Mouse (Mus musculus) forebrain, embryonic 13.5 days (tissue): ENCODE measurements around the gene Rac3. TPM values are rescaled to one million over a fixed set of nuclear protein-coding genes. Genes with fewer than 3 reads are reported as not detected.

ENCODE experiments used
- ATAC-seq: fragments of 200-750 bp; cut with Nextera tagmentation; 2 replicates; pipeline ENCODE4 v1.8.0; 2017
- H3K27ac ChIP-seq: fragments of 300-500 bp; sonication (generic); 2 replicates; pipeline ENCODE4 v1.5.1; 2015; ENCODE audit warnings: inconsistent platforms, mild to moderate bottlenecking, moderate library complexity
- H3K27me3 ChIP-seq: fragments of 300-500 bp; sonication (generic); 2 replicates; pipeline ENCODE4 v1.6.1; 2015; ENCODE audit warnings: mild to moderate bottlenecking, inconsistent platforms
- H3K36me3 ChIP-seq: fragments of 300-500 bp; sonication (generic); 2 replicates; pipeline ENCODE4 v1.6.1; 2015; ENCODE audit warnings: mild to moderate bottlenecking, inconsistent platforms; ENCODE audit not compliant: poor library complexity, severe bottlenecking
- H3K4me1 ChIP-seq: fragments of 300-500 bp; sonication (generic); 2 replicates; pipeline ENCODE4 v1.6.1; 2015; ENCODE audit warnings: inconsistent platforms
- H3K4me2 ChIP-seq: fragments of 300-500 bp; sonication (generic); 2 replicates; pipeline ENCODE4 v1.6.1; 2015; ENCODE audit warnings: inconsistent platforms, mild to moderate bottlenecking, moderate library complexity
- H3K4me3 ChIP-seq: fragments of 300-500 bp; sonication (generic); 2 replicates; pipeline ENCODE4 v1.5.1; 2015; ENCODE audit warnings: mild to moderate bottlenecking, inconsistent platforms
- H3K9ac ChIP-seq: fragments of 300-500 bp; sonication (generic); 2 replicates; pipeline ENCODE4 v1.6.1; 2015; ENCODE audit warnings: mild to moderate bottlenecking, inconsistent platforms
- H3K9me3 ChIP-seq: fragments of 300-500 bp; sonication (generic); replicated peaks from 2 replicates; pipeline ENCODE4 v1.6.1; 2016; ENCODE audit warnings: inconsistent platforms
- WGBS: fragments of 180-500 bp; shearing (Covaris S2); methylation state at CpG from one replicate; pipeline ENCODE4 v1.1.7; 2015; 5-methylcytosine and 5-hydroxymethylcytosine counted together
- polyA plus RNA-seq: library from polyadenylated mRNA; unstranded; fragments of >200 nt; fragmentation: Nextera tagmentation; extraction: Ambion mirVana; gene quantifications from 2 replicates; pipeline ENCODE4 v1.2.1, GENCODE M21; 2015

The Rac3 gene
- polyA plus RNA-seq, 1 experiment from 2014 or later = 83.0 TPM

DNA sequence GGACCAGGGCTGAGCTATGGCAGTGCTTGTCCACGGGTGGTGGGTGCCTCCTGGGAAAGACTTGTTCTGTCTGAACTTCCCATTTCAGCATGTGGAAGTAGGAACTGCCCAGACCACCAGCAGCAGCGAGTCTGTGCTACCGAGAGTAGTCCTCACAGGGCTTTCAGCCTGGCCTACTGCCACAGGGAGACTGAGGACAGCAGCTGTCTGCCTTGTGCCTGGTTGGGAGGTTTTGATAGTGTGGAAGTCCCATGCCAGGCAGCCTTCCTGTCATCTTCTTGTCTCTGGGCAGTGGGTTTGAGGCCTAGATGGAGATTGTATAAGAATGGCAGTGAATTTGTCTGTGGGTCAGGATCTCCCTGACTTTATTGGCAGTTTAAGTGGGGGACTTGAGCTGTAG lies 31.9 kb upstream of the Rac3 start:
- Histone ChIP-seq H3K4me1 (no peaks in the 10 kb centered on the region), H3K27me3 (no peaks in the 10 kb centered on the region), H3K9me3 (no peaks in the 10 kb centered on the region), H3K36me3 (peaks cover 67% of the 10 kb centered on the region), H3K9ac (no peak overlapping the region), H3K4me3 (no peak overlapping the region), H3K27ac (no peak overlapping the region), H3K4me2 (no peak overlapping the region)
- ATAC-seq = no peak
- WGBS = 89% methylated on average over 3 of the region's 3 CpGs

DNA sequence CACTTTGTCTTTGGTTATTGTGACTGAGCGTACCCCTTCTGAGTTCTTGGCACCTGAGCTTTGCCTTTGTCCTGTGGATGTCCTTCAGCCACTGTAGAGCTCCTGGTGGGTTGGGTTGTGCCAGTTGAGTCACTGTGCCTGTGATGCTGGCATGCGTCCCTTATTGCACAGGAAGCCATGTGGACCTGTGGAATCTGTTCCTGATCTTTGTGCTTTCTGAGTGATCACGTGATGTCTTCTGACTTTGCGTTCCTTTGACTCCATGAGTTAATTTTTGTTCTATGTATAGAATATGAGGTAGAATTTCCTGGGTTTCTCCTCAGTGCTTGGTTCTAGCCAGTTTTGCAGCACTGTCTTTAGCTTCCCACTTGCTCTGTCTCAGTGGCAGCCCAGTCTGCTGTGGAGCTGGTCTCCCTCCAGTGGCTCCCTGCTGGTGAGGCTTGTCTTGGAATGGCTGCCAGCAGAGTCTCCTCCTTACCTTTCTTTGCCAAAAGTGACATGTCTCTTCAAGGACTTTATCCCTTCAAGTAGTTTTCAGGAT lies 28.7 kb upstream of the Rac3 start:
- WGBS = 91% methylated on average over 4 of the region's 4 CpGs
- ATAC-seq = no peak
- H3K27ac ChIP-seq = no peak overlapping the region
- H3K36me3 ChIP-seq = peaks cover 77% of the 10 kb centered on the region
- no peak overlapping the region for H3K4me2 ChIP-seq
- H3K4me3 ChIP-seq = no peak overlapping the region
- peaks cover 13% of the 10 kb centered on the region for H3K4me1 ChIP-seq
- H3K9me3 ChIP-seq = 0 out of 2 replicates have a peak, but pooled peaks cover 3% of the 10 kb centered on the region
- H3K9ac ChIP-seq = no peak overlapping the region
- no peaks in the 10 kb centered on the region for H3K27me3 ChIP-seq

DNA sequence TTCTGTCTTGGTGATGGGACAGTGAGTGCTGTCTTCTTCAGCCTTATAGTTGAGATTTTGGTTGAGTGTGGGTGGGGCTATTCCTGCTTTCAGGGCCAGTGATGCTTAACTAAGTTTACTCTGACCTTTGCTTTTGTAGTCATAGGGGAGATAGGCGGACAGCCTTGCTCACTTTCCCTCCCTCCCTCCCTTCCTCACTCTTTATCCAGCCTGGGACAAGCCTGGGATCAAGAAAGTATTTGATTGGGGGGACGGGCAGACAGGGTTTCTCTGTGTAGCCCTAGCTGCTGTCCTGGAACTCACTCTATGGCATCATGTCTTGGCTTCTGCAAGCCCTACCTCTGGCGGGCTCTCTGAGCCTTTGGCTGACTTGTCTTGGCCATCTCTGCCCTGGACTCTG lies 27.8 kb upstream of the Rac3 start:
- H3K27me3 ChIP-seq = no peaks in the 10 kb centered on the region
- no peak for ATAC-seq
- peaks cover 13% of the 10 kb centered on the region for H3K4me1 ChIP-seq
- H3K4me2 ChIP-seq = no peak overlapping the region
- 76% methylated on average over 3 of the region's 3 CpGs for WGBS
- no peak overlapping the region for H3K27ac ChIP-seq
- H3K4me3 ChIP-seq = no peak overlapping the region
- H3K9me3 ChIP-seq = 0 out of 2 replicates have a peak, but pooled peaks cover 3% of the 10 kb centered on the region
- H3K9ac ChIP-seq = no peak overlapping the region
- peaks cover 77% of the 10 kb centered on the region for H3K36me3 ChIP-seq

DNA sequence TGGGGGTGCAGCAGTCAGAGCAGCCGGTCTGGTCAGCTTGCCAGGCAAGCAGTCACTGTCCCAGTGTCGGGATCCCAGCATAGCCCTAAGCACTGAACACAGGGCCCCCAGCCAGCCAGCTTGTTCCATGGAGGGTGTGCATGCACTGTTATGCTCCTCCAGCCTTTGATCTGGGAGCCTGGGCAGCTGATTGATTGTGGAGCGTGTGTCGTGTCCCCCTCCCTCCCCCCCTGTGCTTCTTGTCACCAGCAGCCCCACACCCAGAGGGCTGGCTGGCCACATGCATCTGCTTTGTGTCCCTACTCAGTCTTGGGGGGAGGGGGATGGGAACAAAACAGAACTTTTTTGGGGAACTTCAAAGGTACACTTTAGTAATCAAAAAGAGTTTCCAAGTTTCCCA lies 26.1 kb upstream of the Rac3 start:
- WGBS = 41% methylated on average over 4 of the region's 4 CpGs
- Histone ChIP-seq H3K4me1 (peaks cover 13% of the 10 kb centered on the region), H3K27ac (peak overlapping the region; percentile 25; the same call in 1 of the 2 replicates), H3K27me3 (no peaks in the 10 kb centered on the region), H3K36me3 (peaks cover 77% of the 10 kb centered on the region), H3K9ac (no peak overlapping the region), H3K4me2 (no peak overlapping the region), H3K9me3 (0 out of 2 replicates have a peak, but pooled peaks cover 3% of the 10 kb centered on the region), H3K4me3 (no peak overlapping the region)
- ATAC-seq = 0 out of 2 replicates have a peak, but pooled peaks have one; percentile 33

DNA sequence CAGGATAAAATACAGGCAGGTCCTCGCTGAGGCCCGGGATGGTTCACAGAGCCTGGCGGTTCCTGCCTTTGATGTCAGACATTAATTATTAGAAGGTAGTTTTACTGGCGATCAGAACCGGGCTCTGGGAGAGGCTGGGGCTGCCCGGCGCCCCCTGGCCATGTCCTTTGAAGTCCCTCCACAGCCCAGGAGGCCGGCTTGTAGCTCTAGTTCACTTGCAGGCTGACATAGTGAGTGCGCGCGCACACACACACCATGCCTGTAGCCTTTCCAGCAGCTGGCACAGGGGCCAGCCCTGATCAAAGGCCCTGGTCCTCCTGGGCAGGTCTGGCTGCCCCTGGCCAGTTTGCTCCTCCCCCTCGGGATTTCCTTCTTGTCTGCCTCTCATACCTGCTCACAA lies 25.6 kb upstream of the Rac3 start:
- 51% methylated on average over 12 of the region's 12 CpGs for WGBS
- no peaks in the 10 kb centered on the region for H3K27me3 ChIP-seq
- no peak overlapping the region; the same call in 1 of the 2 replicates for H3K9ac ChIP-seq
- no peak overlapping the region for H3K4me2 ChIP-seq
- no peak overlapping the region for H3K4me3 ChIP-seq
- peaks cover 13% of the 10 kb centered on the region for H3K4me1 ChIP-seq
- H3K27ac ChIP-seq = no peak overlapping the region; the same call in 1 of the 2 replicates
- H3K36me3 ChIP-seq = peaks cover 76% of the 10 kb centered on the region
- H3K9me3 ChIP-seq = 0 out of 2 replicates have a peak, but pooled peaks cover 3% of the 10 kb centered on the region
- no peak for ATAC-seq

DNA sequence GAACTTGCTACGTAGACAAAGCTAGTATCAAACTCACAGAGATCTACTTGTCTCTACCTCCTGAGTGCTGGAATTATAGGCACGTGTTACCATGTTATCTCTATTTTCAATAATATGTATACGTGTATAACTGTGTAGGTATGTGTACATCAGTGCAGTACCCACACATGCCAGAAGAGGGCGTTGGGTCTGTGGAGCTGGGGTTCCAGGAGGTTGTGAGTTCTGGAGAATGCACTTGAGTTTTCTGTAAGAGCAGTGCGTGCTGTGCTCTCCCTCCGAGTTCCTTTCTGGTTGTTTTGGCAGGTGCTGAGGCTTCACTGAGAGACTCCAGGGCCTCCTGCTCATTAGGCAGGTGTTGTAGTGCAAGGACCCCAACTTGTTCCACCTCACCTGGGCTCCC lies 24.7 kb upstream of the Rac3 start:
- 92% methylated on average over 6 of the region's 6 CpGs for WGBS
- Histone ChIP-seq H3K36me3 (peaks cover 83% of the 10 kb centered on the region), H3K4me1 (peaks cover 13% of the 10 kb centered on the region), H3K4me3 (no peak overlapping the region), H3K9ac (no peak overlapping the region), H3K4me2 (no peak overlapping the region), H3K27me3 (no peaks in the 10 kb centered on the region), H3K27ac (no peak overlapping the region), H3K9me3 (0 out of 2 replicates have a peak, but pooled peaks cover 3% of the 10 kb centered on the region)
- no peak for ATAC-seq

DNA sequence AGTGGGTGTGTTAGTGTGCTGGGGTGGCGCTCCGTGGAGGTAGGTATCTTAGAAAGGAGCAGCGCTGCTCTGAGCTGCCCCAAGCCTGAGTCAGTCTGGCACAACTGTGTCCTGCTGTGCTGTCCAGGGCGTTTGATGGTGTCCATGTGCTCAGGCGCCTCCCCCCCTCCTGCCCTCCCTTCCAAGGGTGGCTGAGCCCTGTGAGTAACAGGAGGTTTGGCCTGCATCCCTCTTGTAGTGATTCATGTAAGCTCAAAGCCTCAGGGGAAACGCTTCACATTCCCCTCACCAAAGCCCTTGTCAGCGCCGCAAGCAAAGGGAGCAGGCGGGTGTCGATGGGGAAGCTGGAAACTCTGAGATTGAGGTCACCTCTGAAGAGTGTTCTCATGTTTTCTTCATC lies 23.5 kb upstream of the Rac3 start:
- ATAC-seq = no peak
- Histone ChIP-seq H3K9ac (no peak overlapping the region), H3K27ac (no peak overlapping the region; the same call in 1 of the 2 replicates), H3K4me2 (no peak overlapping the region), H3K27me3 (no peaks in the 10 kb centered on the region), H3K4me3 (no peak overlapping the region), H3K9me3 (0 out of 2 replicates have a peak, but pooled peaks cover 3% of the 10 kb centered on the region), H3K4me1 (peaks cover 13% of the 10 kb centered on the region), H3K36me3 (peaks cover 90% of the 10 kb centered on the region)
- WGBS = 73% methylated on average over 10 of the region's 10 CpGs

DNA sequence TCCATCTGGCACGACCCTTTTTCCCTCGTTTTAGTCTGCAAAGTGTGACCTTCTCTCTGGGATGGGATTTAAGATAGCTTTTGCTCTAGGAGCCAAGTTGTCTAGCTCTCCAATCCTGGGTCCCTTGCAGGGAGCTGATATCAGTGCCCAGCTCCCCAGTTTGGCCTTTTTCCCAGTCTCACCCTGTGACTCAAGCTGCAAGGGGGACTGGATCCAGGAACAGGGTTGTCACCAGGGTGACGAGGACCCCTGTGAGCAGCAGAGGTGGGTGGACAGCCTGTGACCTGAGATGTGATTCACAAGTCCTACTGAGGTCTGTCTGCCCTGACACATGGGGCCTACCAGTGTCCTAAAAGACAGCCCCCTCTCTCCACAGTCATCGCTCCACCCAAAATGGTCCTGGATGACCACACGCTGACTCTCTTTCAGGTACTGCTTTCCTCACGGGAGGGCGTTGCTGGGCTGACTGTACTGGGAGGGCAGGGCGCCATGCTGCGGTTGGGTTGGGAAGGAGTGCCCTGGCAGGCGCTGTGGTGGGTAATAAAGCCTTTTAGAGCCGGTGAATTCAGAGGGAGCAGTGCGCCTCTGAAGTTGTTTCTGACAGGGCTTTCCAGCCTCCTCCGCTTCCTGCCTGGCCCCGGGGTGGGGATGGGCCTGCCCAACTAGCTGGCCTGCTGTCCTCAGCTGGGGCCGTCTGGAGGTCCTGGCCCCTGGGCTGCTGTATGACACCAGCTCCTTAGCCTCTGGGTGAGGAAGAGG lies 17.4 kb upstream of the Rac3 start:
- 42% methylated on average over 15 of the region's 15 CpGs for WGBS
- H3K36me3 ChIP-seq = peaks cover 64% of the 10 kb centered on the region

DNA sequence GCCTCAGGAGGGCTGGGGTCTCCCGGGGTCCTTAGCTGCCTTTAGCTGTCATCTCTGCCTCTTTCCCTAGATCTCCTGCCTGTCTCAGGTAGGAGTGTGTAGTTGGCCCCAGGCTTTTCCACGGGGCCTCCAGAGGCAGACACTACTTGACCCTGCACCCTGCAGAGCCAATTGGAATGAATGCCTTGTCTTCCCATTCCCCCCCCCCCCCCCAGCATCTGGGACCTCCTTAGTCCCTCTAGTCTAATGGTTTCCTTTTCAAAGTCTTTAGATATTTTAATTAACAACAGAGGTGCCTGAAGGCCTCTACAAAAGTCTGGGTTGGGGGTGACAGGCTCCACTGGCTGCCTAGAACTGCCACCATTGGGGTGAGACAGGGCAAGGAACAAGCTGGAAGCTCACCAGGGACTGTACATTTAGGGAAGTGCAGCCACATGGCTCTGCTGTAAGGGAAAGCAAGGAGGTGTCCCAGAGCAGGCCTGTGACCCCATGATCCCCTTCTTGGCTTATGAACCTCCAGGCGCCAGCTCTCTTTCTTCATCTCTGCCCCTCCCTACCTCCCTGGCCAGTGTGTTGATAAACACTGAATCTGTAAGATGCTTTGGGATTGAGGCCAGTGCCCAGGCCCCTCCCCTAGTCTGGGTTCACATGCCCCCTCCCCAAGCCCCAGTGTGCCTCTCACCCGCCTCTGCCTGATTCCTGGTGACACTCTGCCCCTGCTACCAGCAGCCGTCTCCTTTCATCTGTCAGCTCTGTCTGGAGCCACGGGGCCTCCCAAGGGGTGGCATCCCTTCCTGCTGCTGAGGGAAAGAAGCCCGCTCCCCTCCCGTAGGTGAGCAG lies 16.6 kb upstream of the Rac3 start:
- 24% methylated on average over 8 of the region's 8 CpGs for WGBS
- H3K27ac ChIP-seq = peak overlapping the region; percentile 16; the same call in 1 of the 2 replicates
- H3K4me1 ChIP-seq = peaks cover 35% of the 10 kb centered on the region
- peak overlapping the region; percentile 45 for H3K9ac ChIP-seq
- peaks cover 64% of the 10 kb centered on the region for H3K36me3 ChIP-seq
- no peak overlapping the region for H3K4me3 ChIP-seq
- H3K4me2 ChIP-seq = no peak overlapping the region
- no peak for ATAC-seq
- H3K9me3 ChIP-seq = no peaks in the 10 kb centered on the region
- no peaks in the 10 kb centered on the region for H3K27me3 ChIP-seq

More for the DNA sequence above, 17.4 kb upstream of the Rac3 start:
- no peak overlapping the region for H3K4me2 ChIP-seq
- peaks cover 35% of the 10 kb centered on the region for H3K4me1 ChIP-seq
- H3K27me3 ChIP-seq = no peaks in the 10 kb centered on the region
- H3K9me3 ChIP-seq = no peaks in the 10 kb centered on the region
- ATAC-seq = no peak
- H3K27ac ChIP-seq = peak overlapping the region; percentile 7; the same call in 1 of the 2 replicates
- H3K4me3 ChIP-seq = no peak overlapping the region
- peak overlapping the region; percentile 45 for H3K9ac ChIP-seq

DNA sequence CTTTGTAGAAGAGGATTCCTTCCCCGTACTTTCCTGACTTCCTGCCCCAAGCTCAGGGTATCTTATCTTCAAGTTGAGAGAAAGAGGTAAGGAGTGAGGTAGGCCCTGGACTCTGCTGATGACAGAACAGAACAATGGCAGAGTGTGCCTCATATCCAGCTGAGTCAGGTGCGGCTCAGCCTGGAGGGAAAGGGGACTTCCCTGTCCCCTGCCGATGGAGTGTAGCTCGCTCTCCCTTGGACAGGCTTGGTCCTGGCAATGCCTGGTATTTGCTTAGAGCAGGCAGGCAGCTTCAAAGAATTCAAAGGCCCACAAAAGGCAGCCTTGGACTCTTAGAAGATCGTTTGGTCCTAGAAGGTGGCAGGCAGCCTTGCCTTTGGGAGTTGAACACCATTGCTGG lies 15.2 kb upstream of the Rac3 start:
- no peak for ATAC-seq
- peaks cover 65% of the 10 kb centered on the region for H3K36me3 ChIP-seq
- H3K9ac ChIP-seq = no peak overlapping the region
- 64% methylated on average over 5 of the region's 5 CpGs for WGBS
- H3K4me2 ChIP-seq = no peak overlapping the region
- no peaks in the 10 kb centered on the region for H3K27me3 ChIP-seq
- peaks cover 35% of the 10 kb centered on the region for H3K4me1 ChIP-seq
- H3K27ac ChIP-seq = no peak overlapping the region
- no peak overlapping the region for H3K4me3 ChIP-seq
- H3K9me3 ChIP-seq = no peaks in the 10 kb centered on the region

DNA sequence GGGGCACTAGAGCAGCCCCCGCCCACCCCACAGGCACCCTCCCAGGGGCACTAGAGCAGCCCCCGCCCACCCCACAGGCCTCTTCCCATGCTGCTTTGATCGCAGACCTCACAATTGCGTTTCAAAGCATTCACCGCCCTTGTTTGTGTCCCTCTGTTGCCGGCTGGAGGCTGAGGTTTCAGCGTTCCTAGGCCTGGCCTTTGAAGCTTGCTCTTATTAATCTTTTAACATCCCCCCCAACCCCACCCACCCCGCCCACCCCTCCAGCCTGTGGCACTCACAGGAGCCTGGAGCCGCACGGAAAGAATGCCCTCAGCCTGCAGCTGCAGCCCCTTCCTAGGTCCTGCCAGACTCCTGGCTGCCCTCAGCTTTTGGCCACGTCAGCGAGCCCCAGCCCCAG lies 14.0 kb upstream of the Rac3 start:
- under 1% methylated on average over 10 of the region's 12 CpGs for WGBS
- H3K9me3 ChIP-seq = no peaks in the 10 kb centered on the region
- no peak overlapping the region for H3K27ac ChIP-seq
- H3K4me3 ChIP-seq = no peak overlapping the region
- H3K4me2 ChIP-seq = no peak overlapping the region
- ATAC-seq = no peak
- no peaks in the 10 kb centered on the region for H3K27me3 ChIP-seq
- peaks cover 62% of the 10 kb centered on the region for H3K36me3 ChIP-seq
- H3K9ac ChIP-seq = no peak overlapping the region
- peaks cover 36% of the 10 kb centered on the region for H3K4me1 ChIP-seq

DNA sequence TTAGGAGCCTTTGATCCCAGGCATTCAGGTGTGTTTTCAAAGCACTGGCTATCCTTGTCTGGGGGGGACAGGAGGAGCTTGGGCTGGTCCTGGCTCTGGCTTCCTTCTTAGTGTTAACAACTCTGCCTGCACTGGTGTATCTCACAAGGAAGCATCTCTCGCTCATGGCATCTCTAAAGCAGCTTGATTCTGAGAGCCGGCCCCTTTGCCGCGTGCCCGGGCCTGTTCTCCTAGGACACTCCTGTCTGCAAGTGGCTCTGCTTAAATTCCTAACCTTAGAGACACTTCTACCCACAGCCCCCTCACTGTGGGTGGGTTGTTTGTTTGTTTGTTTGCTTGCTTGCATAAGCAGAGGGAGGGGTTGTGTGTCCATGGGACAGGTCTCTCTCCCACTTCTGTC lies 13.3 kb upstream of the Rac3 start:
- Histone ChIP-seq H3K4me2 (no peak overlapping the region), H3K4me3 (no peak overlapping the region), H3K4me1 (peaks cover 44% of the 10 kb centered on the region), H3K9me3 (no peaks in the 10 kb centered on the region), H3K9ac (0 out of 2 replicates have a peak overlapping the region, but pooled peaks have one; percentile 16), H3K27me3 (no peaks in the 10 kb centered on the region), H3K27ac (no peak overlapping the region), H3K36me3 (peaks cover 56% of the 10 kb centered on the region)
- WGBS = 46% methylated on average over 5 of the region's 5 CpGs
- ATAC-seq = no peak
